Mouse (Mus musculus): ENCODE data around the gene Rilpl1.
"Not testable (repeated sequence)": the region's sequence is repeated elsewhere in the genome, so short reads cannot be mapped to it uniquely, and the experiment has no call there.

Rilpl1 gene

DNA sequence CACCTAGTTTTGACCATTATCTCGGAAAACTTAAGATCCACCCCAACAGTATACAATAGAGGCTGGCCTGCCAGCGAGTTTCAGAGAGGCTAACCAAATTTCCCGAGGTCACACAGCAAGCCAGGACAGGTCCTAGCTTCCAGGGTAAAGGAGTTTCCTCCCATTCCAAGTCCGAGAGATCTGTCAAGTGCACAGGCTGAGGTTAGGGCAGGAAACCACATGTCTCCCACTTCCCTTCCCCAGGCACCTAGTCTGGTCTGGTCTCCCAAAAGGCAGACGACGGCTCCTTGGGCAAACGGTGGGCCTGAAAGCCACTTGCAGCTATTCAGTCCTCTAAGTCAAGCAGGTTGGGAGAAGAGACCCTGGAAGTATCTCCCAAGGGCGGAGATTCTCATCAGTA, 1.5 kb downstream of the Rilpl1 start:
- DNase-seq (ENCODE audit: low spot score in 2 of 2), result no peak

DNA sequence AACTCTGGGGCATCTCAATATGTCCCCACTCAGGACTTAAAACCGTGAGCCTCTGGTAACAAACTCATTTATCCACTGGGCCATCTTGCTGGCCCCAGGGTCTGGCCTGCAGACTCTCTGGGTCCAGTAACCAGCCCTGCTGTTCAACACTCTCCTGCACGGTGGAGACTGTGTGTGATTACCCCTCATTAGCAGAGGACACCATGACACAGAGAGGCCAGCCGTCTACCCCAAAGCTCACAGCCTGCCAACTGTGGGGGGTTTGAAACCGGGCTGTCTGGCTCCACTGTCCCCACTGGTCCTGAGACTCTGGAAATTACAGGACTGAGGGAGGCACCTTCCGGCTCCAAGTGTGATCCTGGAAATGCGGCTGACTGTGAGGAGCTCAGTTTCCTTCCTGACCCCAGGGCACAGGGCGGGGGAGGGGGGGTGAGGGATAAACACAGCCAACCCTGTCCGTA, 2.0 kb downstream of the Rilpl1 start:
- DNase-seq (ENCODE audit: low spot score in 2 of 2), result no peak

DNA sequence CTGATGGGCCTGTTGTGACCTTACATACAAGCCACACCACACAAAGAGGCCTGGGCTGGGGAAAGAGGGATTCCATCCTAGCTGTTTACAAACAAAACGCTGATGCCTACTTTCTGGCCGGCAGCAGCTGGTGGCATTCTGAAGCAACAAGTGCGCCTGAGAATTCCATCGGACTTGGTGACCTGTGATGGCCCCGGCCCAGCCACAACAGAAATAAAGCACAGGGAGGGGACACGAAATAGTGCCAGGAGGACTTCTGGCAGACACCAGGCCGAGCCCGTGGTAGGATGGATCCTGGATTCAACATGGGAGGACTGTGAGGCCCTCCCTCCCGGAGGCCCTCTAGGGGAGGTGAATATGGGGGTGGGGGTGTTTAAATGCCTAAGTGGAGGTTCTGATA, 2.4 kb downstream of the Rilpl1 start:
- DNase-seq (ENCODE audit: low spot score in 2 of 2), result no peak

DNA sequence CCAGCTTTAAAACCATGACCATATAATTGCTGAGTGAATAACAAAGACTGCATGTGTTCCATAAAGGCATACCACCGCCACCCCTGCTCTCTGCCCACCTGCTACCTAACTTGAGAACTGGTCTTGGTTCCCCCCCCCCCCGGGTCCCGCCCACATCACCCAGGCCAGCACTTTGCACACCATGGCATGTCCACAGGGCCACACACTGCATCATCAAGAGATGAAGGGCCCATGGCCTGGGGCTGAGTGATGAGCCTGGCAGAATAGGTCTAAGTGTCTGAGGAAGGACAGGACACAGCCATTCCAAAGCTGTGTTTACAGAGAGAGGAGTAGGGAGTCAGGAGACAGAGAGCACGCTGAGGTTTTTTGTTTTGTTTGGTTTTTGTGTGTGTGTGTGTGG, 2.8 kb downstream of the Rilpl1 start:
- no peak for DNase-seq (ENCODE audit: low spot score in 2 of 2)

DNA sequence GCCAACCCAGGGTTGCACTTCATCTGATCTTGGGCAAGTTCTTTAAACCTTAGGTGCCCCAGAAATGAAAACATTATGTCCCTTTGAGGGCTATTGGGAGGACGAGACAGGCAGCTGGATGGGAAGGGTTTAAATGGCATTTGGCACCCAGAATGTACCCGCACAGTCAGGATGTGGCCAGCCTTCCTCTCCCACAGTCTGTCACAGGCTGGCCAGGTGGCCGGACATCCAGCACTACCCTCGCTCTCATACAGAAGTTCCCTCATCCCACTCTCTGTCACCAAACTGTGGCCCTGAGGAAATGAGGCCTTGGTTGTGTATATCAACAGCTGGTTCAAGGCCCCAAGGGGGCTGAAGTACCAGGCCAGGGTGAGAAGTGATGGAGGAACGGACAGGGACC, 6.2 kb downstream of the Rilpl1 start:
- DNase-seq (ENCODE audit: low spot score in 2 of 2), result no peak

DNA sequence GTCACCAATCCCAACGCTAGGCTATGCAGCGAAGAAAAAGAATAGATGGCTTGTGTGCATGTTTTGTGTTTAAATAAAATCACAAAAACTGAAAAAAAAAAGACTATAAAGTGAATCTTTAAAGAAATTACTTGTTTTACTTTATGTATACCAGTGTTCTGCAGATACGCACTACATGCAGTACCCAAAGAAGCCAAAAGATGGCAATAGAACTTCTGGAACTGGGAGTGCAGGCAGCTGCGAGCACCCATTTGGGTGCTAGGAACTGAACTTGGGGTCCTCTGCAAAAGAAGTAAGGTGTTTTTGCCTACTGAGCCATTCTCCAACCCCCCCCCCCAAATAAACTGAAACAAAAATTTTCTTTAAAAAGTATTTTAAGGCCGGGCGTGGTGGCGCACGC, 8.2 kb downstream of the Rilpl1 start:
- DNase-seq (ENCODE audit: low spot score in 2 of 2), result no peak

DNA sequence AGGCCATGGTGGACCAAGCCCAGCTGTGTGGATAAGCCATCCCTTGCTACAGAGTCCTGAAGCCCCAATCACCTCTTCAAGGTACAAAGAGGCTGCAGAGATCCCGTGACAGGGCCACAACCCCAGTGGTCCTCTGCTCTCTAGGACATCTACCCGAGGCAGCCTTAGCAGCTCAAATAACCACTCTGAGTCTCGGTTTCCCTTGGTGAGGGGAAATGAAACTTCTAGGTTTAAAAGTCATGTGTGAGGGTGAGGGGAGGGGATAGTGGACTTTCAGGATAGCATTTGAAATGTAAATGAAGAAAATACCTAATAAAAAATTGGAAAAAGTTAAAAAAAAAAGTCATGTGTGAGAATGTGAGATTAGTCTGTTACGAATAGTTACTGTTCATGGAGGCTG, 9.6 kb downstream of the Rilpl1 start:
- no peak for DNase-seq (ENCODE audit: low spot score in 2 of 2)

DNA sequence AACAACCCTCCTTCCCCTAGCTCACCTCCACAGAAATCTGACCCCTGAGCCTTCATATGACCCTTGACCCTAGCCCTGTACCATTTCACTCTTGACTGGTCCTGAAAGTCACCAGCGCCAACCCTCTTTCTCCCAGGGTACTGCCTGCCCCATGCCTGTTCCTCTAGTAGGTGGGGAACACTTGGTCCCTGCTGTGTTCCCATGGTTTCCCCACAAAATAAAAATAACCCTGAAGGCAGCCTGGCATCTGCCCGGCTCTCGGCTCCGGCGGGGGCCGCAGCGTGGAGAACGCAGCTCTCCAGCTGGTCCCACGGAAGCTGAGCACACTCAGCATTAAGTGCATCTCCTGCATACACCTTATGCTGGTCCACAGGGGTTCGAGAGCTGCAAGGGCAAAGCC, 12.5 kb downstream of the Rilpl1 start:
- peak; percentile 63 to 68 for DNase-seq (ENCODE audit: low spot score in 2 of 2)

DNA sequence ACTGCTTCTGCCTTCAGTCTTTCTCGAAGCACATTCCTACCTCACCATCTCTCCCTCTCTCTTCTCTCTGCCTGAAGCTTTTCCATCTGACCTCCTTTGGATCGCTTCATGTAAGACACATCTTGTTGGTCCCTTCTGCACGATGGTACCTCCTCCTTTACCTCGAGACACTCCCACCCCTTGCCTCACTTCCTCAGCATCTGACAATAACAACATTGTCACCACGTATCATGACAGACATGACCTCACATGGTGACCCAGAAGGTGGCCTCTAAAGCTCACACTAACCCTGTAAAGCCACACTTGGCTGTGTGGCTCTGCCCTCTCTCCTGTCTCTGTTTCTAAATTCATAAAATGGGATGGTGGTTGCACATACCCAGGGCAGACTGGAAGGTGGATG, 15.4 kb downstream of the Rilpl1 start:
- DNase-seq (ENCODE audit: low spot score in 2 of 2), result no peak

DNA sequence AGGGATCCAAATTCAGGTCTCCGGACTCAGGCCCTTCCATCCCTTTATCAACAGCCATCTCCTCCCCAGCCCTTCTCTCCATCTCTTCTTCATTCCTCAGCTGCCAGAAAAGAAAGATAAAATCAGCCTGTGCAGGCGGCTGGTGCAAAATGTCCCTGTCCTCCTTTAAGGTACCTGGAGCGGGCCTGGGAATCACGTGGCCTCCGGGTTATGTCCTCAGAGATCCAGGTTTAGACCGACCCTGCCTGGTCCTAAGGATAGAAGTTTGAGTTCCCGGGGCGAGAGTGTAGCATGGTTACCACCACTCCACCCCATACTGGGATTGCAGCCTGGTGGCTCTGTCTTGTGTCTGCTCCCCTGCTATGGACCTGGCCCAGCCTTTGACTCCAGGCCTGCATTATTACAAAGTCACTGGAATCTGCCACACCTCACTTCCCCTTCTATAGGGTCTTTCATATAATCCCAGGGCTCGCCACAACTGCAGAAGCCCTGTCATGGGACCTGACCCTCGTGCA, 20.6 kb downstream of the Rilpl1 start:
- no peak for DNase-seq (ENCODE audit: low spot score in 2 of 2)

DNA sequence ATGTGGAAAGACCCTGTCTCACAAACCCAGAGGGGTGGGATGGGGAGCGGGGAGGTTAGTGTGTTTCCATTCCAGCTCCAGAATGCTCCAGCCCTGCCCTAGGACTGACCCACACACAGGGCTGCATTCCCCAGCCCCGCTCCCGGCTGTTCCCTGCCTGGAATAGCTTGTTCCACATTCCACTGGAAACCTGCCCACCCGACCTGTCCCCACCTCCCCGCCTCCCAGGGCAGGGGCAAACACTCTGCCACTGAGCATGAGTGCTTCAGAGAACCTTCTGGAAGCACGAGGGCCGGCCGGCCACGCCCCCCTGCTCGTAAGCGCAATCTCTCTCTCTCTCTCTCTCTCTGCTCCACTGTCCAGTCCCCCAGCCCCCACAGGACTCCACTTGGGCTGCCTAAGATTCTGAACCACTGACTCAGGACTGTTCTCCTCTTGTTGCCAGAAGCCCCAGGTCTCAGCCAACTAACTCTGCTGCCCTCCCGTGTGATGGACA, 21.4 kb downstream of the Rilpl1 start:
- DNase-seq (ENCODE audit: low spot score in 2 of 2), result no peak

DNA sequence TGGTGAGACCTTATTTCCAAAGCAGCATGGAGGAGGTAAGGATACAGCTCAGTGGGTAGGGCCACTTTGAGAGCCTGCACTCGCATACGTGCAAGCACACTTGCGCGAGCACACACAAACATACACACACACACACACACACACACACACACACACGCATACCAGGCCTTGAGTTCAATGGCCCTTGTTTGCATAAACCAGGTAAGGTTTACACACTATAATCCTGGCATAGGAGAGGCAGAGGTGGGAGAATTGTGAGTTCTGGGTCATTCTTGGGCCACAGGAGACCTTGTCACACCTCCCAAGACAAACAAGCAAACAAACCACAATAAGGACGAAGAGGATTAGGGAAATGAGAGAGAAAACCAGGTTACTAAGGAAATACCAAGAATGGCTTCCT, 22.0 kb downstream of the Rilpl1 start:
- no peak for DNase-seq (ENCODE audit: low spot score in 2 of 2)

DNA sequence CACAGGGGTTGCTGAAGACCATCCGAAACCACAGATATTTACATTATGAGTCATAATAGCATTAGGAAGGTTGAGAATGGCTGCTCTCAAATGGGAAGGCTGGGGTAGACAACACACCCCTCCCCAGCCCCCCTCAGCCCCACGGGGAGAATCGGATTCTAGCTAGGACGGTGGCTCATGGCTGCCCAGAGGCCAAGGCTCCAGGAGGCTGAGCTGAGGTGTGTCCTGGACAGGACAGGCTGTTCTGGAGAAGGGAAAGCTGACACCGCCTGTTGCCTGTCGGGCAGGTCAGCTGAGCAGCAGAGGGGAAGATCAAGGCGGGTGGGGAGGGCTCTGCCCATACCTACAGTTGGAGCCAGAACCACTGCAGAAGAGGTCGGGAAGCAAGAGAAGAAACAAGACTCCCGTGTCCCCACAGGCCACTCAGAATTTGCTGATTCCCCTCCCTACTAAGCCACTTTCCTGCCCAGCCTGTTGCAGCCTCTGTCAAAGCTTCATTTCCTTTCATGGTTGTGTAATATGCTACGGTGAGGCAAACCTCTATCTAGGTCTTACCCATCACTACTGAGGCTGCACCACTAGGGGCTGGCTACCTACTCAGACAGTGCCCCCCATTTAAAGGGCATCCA, 24.3 kb downstream of the Rilpl1 start:
- DNase-seq (ENCODE audit: low spot score in 2 of 2), result no peak

DNA sequence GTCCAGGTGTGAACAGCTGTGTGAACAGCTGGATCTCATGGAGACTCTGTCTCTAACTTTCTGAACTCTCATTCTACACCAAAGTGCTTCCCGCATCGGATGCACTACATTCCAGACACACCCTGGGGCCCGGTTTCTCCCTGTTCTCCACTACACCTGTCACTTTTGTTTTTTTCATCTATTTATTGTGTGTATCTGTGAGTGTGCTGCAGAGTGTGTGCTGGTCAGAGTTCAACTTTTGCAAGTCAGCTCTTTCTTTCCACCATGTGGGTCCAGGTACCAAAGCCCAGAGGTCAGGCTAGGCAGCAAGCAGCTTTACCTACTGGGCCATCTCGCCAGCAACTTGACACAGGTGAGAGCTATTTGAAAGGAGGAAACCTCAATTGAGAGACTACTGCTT, 26.0 kb downstream of the Rilpl1 start:
- DNase-seq (ENCODE audit: low spot score in 2 of 2), result no peak

DNA sequence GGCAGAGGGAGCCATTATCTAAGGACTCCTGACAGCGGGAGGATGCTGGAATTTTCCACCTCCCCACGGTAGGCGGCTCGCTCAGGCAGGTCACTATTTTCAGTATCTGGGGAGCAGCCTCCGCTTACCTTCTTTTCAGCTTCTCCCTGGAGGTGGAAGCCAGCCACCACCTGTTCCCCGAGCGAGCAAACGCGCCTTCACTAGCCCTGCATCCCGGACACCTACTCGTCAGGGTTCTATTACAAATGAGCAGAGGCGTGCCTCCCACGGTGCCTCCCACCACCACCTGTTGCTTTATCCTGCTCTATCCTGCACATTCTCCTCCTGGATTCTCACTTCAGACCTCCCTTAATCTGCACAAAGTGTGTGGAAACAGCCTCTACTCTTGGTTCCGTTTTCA, 27.4 kb downstream of the Rilpl1 start:
- peak; percentile 50 to 54 for DNase-seq (ENCODE audit: low spot score in 2 of 2)

DNA sequence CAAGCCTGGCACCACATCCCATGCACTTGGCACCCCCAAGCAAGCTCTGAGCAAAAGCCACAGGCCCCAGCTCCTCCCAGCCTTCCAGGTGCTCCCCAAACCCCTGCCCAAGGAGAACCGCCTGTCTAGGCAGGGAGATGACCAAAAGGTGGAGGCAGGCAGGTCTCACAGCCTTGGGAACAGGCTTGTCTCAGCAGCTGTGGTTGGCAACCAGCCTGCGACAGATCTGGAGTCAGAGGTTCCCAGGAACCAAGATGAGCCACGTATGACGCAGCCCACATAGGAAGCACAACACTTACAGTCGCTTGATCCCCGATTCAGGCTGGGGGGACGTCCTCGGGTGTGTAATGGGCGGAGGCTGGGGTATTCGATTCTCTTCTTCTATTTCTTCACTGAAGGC, 29.6 kb downstream of the Rilpl1 start:
- no peak for DNase-seq (ENCODE audit: low spot score in 2 of 2)

DNA sequence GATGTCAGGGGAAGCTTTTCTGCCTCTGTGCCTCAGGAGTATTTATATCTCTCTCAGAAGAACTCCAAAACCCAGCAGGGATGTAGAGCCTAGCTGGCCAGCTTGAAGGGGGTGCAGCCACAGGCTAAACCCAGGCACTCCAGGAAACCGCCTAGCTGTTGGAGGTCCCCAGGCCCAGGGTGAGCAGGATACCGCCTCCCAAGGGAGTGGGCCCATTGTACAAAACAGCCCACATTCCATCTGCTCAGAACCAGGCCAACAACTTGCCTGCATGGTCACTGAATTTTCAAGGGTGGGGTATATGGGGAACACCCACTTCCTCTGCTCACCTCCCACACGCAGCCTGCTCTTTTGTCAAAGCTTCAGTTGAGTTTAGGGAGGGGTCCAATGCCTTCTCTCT, 30.6 kb downstream of the Rilpl1 start:
- DNase-seq (ENCODE audit: low spot score in 2 of 2), result no peak

DNA sequence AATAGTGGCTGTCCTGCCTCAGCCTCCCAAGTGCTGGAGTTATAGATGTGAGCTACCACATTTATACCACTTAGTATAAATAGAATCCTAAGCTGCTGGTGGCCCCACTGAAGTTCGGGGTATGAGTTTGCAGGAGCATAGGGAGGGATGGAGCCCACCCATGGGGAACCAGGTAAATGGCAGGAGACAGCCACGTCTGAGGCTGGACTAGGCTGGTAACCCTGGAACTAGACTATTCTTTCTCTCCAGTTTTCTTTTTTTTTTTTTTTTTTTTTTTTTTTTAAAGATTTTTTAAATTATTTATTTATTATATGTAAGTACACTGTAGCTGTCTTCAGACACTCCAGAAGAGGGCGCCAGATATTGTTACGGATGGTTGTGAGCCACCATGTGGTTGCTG, 31.2 kb downstream of the Rilpl1 start:
- DNase-seq (ENCODE audit: low spot score in 2 of 2), result not testable (repeated sequence)

DNA sequence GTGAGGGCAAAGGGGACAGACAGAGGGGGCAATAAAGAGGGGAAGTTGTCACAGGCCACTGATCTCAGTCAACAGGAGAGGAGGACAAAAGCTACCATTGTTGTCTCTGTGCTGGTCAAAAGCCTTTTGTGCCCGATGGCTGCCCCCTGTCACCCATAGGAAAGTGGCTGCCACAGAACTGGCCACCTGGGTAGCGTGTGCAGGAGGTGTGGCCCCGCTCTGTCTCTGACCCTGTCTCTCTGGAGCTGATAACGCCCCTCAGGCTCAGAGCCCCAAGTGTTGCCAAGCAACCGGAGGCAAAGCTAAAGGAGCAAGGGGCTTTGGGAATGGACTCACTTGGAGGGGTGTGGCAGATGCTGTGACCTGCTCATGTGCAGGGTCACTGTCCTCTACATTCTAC, 32.2 kb downstream of the Rilpl1 start:
- no peak for DNase-seq (ENCODE audit: low spot score in 2 of 2)

DNA sequence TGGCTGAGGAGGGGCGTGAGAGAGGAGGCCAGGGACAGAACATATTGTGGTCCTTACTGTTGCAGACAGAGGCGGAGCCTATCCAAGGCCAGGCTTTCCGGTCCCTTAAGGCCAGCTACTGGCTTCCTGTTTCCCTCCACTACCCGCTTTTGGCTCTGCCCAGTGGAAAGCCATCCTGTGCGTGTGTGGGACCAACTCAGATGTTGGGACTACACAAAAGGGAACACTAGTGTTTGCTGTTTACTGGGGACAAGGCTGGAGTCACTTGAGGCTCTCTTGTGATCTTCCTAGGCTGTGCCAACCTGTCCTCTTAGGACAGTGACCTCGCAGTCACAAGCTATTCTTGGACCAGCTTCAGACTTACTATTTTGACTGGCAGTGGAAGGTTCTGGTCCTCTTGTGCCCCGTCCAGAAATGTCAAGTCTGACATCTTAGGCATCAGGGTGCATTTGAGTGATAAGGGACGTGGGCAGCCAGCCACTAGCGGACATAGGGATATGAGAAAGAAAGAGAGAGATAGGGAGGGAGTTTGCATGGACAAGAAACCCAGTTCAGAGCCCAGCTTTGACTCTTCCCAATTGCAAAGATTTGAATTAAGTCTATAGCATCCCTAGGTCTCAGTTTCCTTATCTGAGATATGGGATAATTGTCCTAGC, 32.8 kb downstream of the Rilpl1 start:
- DNase-seq (ENCODE audit: low spot score in 2 of 2), result no peak

DNA sequence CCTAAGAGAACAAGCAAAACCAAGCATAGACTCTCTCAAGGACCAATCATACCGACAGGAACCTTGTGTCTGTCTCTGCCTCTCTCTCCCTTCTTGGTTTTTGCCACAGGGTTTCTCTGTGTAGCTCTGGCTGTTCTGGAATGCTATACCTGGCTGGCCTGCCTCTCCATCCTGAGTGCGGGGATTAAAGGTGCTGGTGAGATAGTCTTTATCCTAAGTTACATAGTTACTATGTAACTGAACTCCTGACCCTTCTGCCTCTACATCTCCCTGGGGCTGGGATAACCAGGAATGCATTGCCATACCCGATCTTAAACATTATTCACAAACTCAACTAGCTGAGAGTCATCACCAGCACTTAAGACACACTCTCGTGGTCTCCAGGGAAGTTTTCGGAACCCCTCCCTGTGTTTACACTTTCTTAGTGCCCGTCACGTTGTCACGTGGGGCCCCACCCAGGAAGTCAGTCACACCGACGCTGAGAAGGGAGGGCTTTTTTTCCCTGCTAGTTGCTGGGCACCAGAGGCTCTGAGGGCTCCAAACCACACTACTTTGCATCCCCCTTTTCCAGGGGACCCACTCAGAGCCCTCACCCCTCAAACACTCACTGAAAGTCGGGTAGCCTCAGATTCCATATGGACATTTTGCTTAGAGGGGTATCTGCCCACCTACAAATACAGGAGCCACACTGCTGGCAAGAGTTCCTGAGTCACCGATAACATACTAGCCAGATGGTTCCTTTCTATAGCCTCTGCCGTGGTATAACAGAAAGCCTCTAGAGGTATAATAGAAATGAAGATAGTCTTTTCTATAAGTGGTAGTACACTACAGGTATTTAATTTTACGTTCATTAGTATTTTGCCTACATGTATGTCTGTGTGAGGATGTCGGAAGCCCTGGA, 34.3 kb downstream of the Rilpl1 start:
- no peak for DNase-seq (ENCODE audit: low spot score in 2 of 2)

DNA sequence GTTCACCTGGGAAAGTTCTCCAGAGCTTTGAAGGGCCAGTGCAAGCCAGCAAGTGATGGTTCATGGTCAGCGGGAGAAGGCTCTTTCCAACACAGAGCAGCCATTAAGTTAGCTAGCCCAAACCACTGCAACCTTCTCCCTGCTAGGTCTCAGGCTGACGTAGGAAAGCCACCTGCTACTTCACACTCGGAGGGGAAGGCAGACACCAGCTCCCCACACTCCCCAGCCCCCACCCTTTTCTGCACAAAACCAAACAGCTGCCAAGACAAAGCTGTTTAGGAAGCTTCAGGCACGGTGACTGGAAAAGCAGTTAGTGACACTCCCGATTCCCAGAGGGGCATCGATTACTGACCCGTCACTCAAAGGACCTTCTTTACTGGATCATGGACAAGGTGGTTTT, 35.6 kb downstream of the Rilpl1 start:
- no peak for DNase-seq (ENCODE audit: low spot score in 2 of 2)
